In the genomic region with DNA sequence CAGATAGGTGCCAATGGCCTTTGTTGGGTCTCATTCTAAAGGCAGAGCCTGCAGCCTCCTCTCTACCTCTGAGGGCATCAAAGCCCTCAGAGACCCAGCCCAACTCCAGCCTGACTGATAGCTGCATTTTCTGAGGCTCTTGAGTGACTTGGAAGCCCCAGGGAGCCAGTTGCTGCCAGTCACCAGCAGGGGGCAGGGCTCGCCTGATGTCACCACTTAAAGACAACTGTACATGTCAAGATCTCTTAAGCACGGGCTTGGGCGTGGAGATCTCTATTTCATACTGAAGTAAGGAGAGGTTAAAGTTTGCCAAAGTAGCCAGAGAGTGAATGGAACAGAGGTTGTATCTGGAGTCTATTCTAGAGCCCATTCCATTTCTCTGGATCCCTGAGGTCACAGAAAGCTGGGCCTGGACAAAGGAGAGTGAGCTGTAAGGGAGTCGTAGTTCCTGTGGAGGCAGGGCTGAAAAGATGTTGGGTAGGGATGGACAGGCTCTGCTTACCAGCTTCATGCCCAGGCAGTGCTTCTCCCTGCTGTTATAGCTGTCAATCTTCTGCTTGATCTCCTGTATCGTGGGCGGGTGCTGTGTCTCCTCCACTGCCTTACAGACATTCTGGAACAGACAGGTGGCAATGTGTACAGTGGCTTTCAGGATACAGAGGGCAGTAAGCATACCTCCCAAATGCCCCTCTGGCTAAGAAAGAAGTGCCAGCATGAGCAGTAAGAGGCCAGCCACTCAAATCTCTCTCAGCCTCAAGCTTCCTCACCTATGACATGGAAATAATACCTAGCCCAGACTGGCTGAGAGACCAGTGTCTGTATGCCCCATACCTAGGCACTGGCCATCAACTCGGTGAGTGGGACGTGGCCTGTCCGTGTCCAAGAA, we compare ENCODE assay signal across 9 mouse cellular contexts. TPM values are rescaled to one million over a fixed set of nuclear protein-coding genes. Genes with fewer than 3 reads are reported as not detected.
A peak's percentile ranks its signal among the peaks of the same experiment; 100 is the strongest.
DNase-seq lines count a peak whose midpoint lies in the region; ATAC-seq and TF ChIP-seq lines count a peak whose summit lies in the region.
"Had no signal": no experiment of that assay in that cellular context is flagged by ENCODE, and none has a peak within 500 bp of the region (broad histone marks: within the 10 kb centered on the region; RNA-seq: fewer than 3 reads in every experiment).

No protein-coding gene starts in this region.

- H3K9ac ChIP-seq in embryonic facial prominence, embryonic 11.5 days (replicated peaks; ENCODE audit: low read length) = no peak overlapping the region
- H3K9ac ChIP-seq in liver, embryonic 13.5 days = no peak overlapping the region
- H3K9ac ChIP-seq in neural tube, embryonic 12.5 days = no peak overlapping the region
- no peak overlapping the region for H3K9ac ChIP-seq in stomach, postnatal 0 days (ENCODE audit: low read length)

- H3K4me1 ChIP-seq in embryonic facial prominence, embryonic 11.5 days (ENCODE audit: control insufficient read depth, insufficient read depth, low read length) = no peaks in the 10 kb centered on the region
- peaks cover 16% of the 10 kb centered on the region for H3K4me1 ChIP-seq in liver, embryonic 13.5 days (replicated peaks)
- H3K4me1 ChIP-seq in neural tube, embryonic 12.5 days = no peaks in the 10 kb centered on the region
- 0 out of 2 replicates have a peak, but pooled peaks cover 2% of the 10 kb centered on the region for H3K4me1 ChIP-seq in stomach, postnatal 0 days (replicated peaks; ENCODE audit: control insufficient read depth, insufficient read depth)

- H3K27me3 ChIP-seq in embryonic facial prominence, embryonic 11.5 days (ENCODE audit: control insufficient read depth, insufficient read depth, low read length) = no peaks in the 10 kb centered on the region
- H3K27me3 ChIP-seq in liver, embryonic 13.5 days = no peaks in the 10 kb centered on the region
- no peaks in the 10 kb centered on the region for H3K27me3 ChIP-seq in neural tube, embryonic 12.5 days (replicated peaks)
- H3K27me3 ChIP-seq in stomach, postnatal 0 days (ENCODE audit: control insufficient read depth, insufficient read depth, low read length) = no peaks in the 10 kb centered on the region

- H3K9me3 ChIP-seq in embryonic facial prominence, embryonic 11.5 days (replicated peaks; ENCODE audit: control insufficient read depth, low read length) = no peaks in the 10 kb centered on the region
- no peaks in the 10 kb centered on the region for H3K9me3 ChIP-seq in liver, embryonic 13.5 days (replicated peaks)
- no peaks in the 10 kb centered on the region for H3K9me3 ChIP-seq in neural tube, embryonic 12.5 days
- no peaks in the 10 kb centered on the region for H3K9me3 ChIP-seq in stomach, postnatal 0 days (ENCODE audit: control insufficient read depth, low read length)

- H3K36me3 ChIP-seq in embryonic facial prominence, embryonic 11.5 days (replicated peaks; ENCODE audit: control insufficient read depth, insufficient read depth, low read depth, low read length) = no peaks in the 10 kb centered on the region; the same call in none of the 2 replicates
- H3K36me3 ChIP-seq in liver, embryonic 13.5 days = peaks cover 23% of the 10 kb centered on the region
- peaks cover 20% of the 10 kb centered on the region for H3K36me3 ChIP-seq in neural tube, embryonic 12.5 days
- peaks cover 15% of the 10 kb centered on the region for H3K36me3 ChIP-seq in stomach, postnatal 0 days (ENCODE audit: control insufficient read depth, insufficient read depth, low read length)

- peak; percentile 88 for DNase-seq in CD4-positive helper T cell, adult 2 months (ENCODE audit: low read depth, low spot score)
- DNase-seq in adrenal gland, postnatal 36 days = peak; percentile 88 to 91
- peak; percentile 80 for DNase-seq in embryonic facial prominence, embryonic 11.5 days (ENCODE audit: low spot score)
- peak; percentile 75 for DNase-seq in heart, adult 8-10 months (ENCODE audit: low spot score)
- peak; percentile 84 for DNase-seq in kidney, postnatal 14 days
- peak; percentile 56 for DNase-seq in liver, embryonic 13.5 days
- peak; percentile 83 for DNase-seq in stomach, postnatal 0 days (ENCODE audit: low spot score)

- no peak for TF ChIP-seq EP300 in stomach, postnatal 0 days (optimal IDR thresholded peaks at IDR 0.05)

- ATAC-seq in embryonic facial prominence, embryonic 11.5 days (replicated peaks; ENCODE audit: insufficient number of reproducible peaks, low FRiP score, low TSS enrichment, low read depth) = 0 out of 2 replicates have a peak, but pooled peaks have one; percentile 32
- no peak; the same call in none of the 2 replicates for ATAC-seq in liver, embryonic 13.5 days (ENCODE audit: low read depth)
- peak; percentile 29; the same call in 1 of the 2 replicates for ATAC-seq in neural tube, embryonic 12.5 days (ENCODE audit: low FRiP score, low read depth)
- 0 out of 2 replicates have a peak, but pooled peaks have one; percentile 47 for ATAC-seq in stomach, postnatal 0 days (ENCODE audit: low FRiP score, low TSS enrichment)

- no peak overlapping the region for H3K27ac ChIP-seq in embryonic facial prominence, embryonic 11.5 days (replicated peaks; ENCODE audit: low read depth, low read length)
- no peak overlapping the region for H3K27ac ChIP-seq in liver, embryonic 13.5 days
- H3K27ac ChIP-seq in neural tube, embryonic 12.5 days = no peak overlapping the region
- 0 out of 2 replicates have a peak overlapping the region, but pooled peaks have one; percentile 13 for H3K27ac ChIP-seq in stomach, postnatal 0 days (replicated peaks)

- TF ChIP-seq CTCF in stomach, postnatal 0 days (IDR thresholded peaks at IDR 0.05; ENCODE audit: low read depth) = peak; percentile 96

- H3K4me2 ChIP-seq in embryonic facial prominence, embryonic 11.5 days (ENCODE audit: low read depth, low read length) = no peak overlapping the region
- no peak overlapping the region for H3K4me2 ChIP-seq in liver, embryonic 13.5 days
- H3K4me2 ChIP-seq in neural tube, embryonic 12.5 days (replicated peaks) = no peak overlapping the region
- H3K4me2 ChIP-seq in stomach, postnatal 0 days (replicated peaks; ENCODE audit: low read depth) = no peak overlapping the region

- 69% methylated on average over 9 of the region's 9 CpGs for WGBS in embryonic facial prominence, embryonic 11.5 days
- WGBS in liver, embryonic 13.5 days (ENCODE audit: insufficient replicate concordance) = 54% methylated on average over 9 of the region's 9 CpGs
- WGBS in neural tube, embryonic 12.5 days = 75% methylated on average over 9 of the region's 9 CpGs
- 53% methylated on average over 9 of the region's 9 CpGs for WGBS in stomach, postnatal 0 days

- no peak overlapping the region for H3K4me3 ChIP-seq in embryonic facial prominence, embryonic 11.5 days (ENCODE audit: low read depth, low read length)
- no peak overlapping the region for H3K4me3 ChIP-seq in liver, embryonic 13.5 days (replicated peaks)
- H3K4me3 ChIP-seq in neural tube, embryonic 12.5 days = no peak overlapping the region
- no peak overlapping the region for H3K4me3 ChIP-seq in stomach, postnatal 0 days (ENCODE audit: low read depth, low read length)
- H3K4me3 ChIP-seq: erythroblast, embryonic 14.5 days had no signal

RNA-seq across cellular contexts. Expression of a gene that starts 28.9 kb away (rescaled TPM):
- total RNA-seq in adrenal gland, postnatal 36 days (2021) = 10 to 100 TPM; 34.8 to 46.9 TPM
- 63.6 and 66.9 TPM in 2 replicates for polyA plus RNA-seq in embryonic facial prominence, embryonic 11.5 days (2014; fragmentation: Nextera tagmentation; extraction: Ambion mirVana)
- total RNA-seq in heart, adult 8-10 months (2022) = 10 to 100 TPM; 34.1 to 41.0 (median 37.0) TPM
- polyA plus RNA-seq in liver, embryonic 13.5 days (2015; fragmentation: Nextera tagmentation; extraction: Ambion mirVana) = 32.3 and 34.4 TPM in 2 replicates
- polyA plus RNA-seq in neural tube, embryonic 12.5 days (2016; fragmentation: Nextera tagmentation; extraction: Ambion mirVana) = 50.7 and 54.1 TPM in 2 replicates
- 36.3 and 38.8 TPM in 2 replicates for polyA plus RNA-seq in stomach, postnatal 0 days (2015; fragmentation: Nextera tagmentation; extraction: Ambion mirVana)

RNA-seq across cellular contexts. Expression of a gene that starts 43.7 kb away (rescaled TPM):
- total RNA-seq in adrenal gland, postnatal 36 days (2021) = 1 to 10 TPM; 4.3 to 7.3 TPM
- 6.5 and 7.3 TPM in 2 replicates for polyA plus RNA-seq in embryonic facial prominence, embryonic 11.5 days (2014; fragmentation: Nextera tagmentation; extraction: Ambion mirVana)
- under 1 TPM; 0.25 to 0.71 (median 0.53) TPM for total RNA-seq in heart, adult 8-10 months (2022)
- polyA plus RNA-seq in liver, embryonic 13.5 days (2015; fragmentation: Nextera tagmentation; extraction: Ambion mirVana) = 16.9 and 19.8 TPM in 2 replicates
- polyA plus RNA-seq in neural tube, embryonic 12.5 days (2016; fragmentation: Nextera tagmentation; extraction: Ambion mirVana) = 12.4 and 14.8 TPM in 2 replicates
- polyA plus RNA-seq in stomach, postnatal 0 days (2015; fragmentation: Nextera tagmentation; extraction: Ambion mirVana) = 1.4 TPM in 2 replicates
